In genomic region chr14:30551981-30552380, GRCm38 (mm10) we compare ENCODE assay signal across 19 mouse cellular contexts. TPM values are rescaled to one million over a fixed set of nuclear protein-coding genes. Genes with fewer than 3 reads are reported as not detected.
DNase-seq lines count a peak whose midpoint lies in the region; ATAC-seq and TF ChIP-seq lines count a peak whose summit lies in the region.
"Had no signal": no experiment of that assay in that cellular context is flagged by ENCODE, and none has a peak within 500 bp of the region (broad histone marks: within the 10 kb centered on the region; RNA-seq: fewer than 3 reads in every experiment).

No protein-coding gene starts in this region.

- peaks cover 51% of the 10 kb centered on the region for H3K4me1 ChIP-seq in forebrain, embryonic 10.5 days
- H3K4me1 ChIP-seq in forebrain, embryonic 12.5 days = peaks cover 42% of the 10 kb centered on the region
- peaks cover 21% of the 10 kb centered on the region for H3K4me1 ChIP-seq in intestine, embryonic 16.5 days (ENCODE audit: control insufficient read depth, insufficient read depth, low read length)
- peaks cover 13% of the 10 kb centered on the region; the same call in 1 of the 2 replicates for H3K4me1 ChIP-seq in intestine, postnatal 0 days (replicated peaks; ENCODE audit: control insufficient read depth, insufficient read depth, low read length)
- H3K4me1 ChIP-seq in stomach, embryonic 14.5 days (ENCODE audit: control insufficient read depth, insufficient read depth, low read length) = peaks cover 22% of the 10 kb centered on the region
- H3K4me1 ChIP-seq in stomach, postnatal 0 days (replicated peaks; ENCODE audit: control insufficient read depth, insufficient read depth) = peaks cover 2% of the 10 kb centered on the region; the same call in 1 of the 2 replicates
- H3K4me1 ChIP-seq in thymus, adult 2 months (replicated peaks; ENCODE audit: control insufficient read depth, insufficient read depth, low read length) = peaks cover 23% of the 10 kb centered on the region

- H3K27ac ChIP-seq in forebrain, embryonic 10.5 days = no peak overlapping the region
- no peak overlapping the region for H3K27ac ChIP-seq in forebrain, embryonic 12.5 days
- H3K27ac ChIP-seq in intestine, embryonic 16.5 days (ENCODE audit: low read length) = no peak overlapping the region
- no peak overlapping the region for H3K27ac ChIP-seq in intestine, postnatal 0 days (ENCODE audit: low read depth, low read length)
- no peak overlapping the region for H3K27ac ChIP-seq in stomach, embryonic 14.5 days (ENCODE audit: low read length)
- no peak overlapping the region for H3K27ac ChIP-seq in stomach, postnatal 0 days (replicated peaks)
- H3K27ac ChIP-seq in thymus, adult 2 months (ENCODE audit: control insufficient read depth, insufficient read depth, low read length) = no peak overlapping the region
- H3K27ac ChIP-seq: embryonic facial prominence, embryonic 15.5 days; gastrocnemius, adult 2 months; hindbrain, embryonic 14.5 days; neural tube, embryonic 13.5 days had no signal

- no peaks in the 10 kb centered on the region for H3K27me3 ChIP-seq in forebrain, embryonic 10.5 days (ENCODE audit: poor library complexity, severe bottlenecking)
- no peaks in the 10 kb centered on the region for H3K27me3 ChIP-seq in forebrain, embryonic 12.5 days
- no peaks in the 10 kb centered on the region for H3K27me3 ChIP-seq in intestine, embryonic 16.5 days (replicated peaks; ENCODE audit: control insufficient read depth, insufficient read depth, low read length)
- no peaks in the 10 kb centered on the region for H3K27me3 ChIP-seq in intestine, postnatal 0 days (replicated peaks; ENCODE audit: control insufficient read depth, insufficient read depth, low read length)
- H3K27me3 ChIP-seq in stomach, embryonic 14.5 days (ENCODE audit: control insufficient read depth, insufficient read depth, low read length) = no peaks in the 10 kb centered on the region
- no peaks in the 10 kb centered on the region for H3K27me3 ChIP-seq in stomach, postnatal 0 days (ENCODE audit: control insufficient read depth, insufficient read depth, low read length)
- H3K27me3 ChIP-seq in thymus, adult 2 months (ENCODE audit: control insufficient read depth, insufficient read depth, low read length) = no peaks in the 10 kb centered on the region
- H3K27me3 ChIP-seq: embryonic facial prominence, embryonic 15.5 days; neural tube, embryonic 13.5 days had no signal

- H3K9ac ChIP-seq in forebrain, embryonic 12.5 days = no peak overlapping the region
- no peak overlapping the region for H3K9ac ChIP-seq in intestine, embryonic 16.5 days (ENCODE audit: low read depth, low read length)
- H3K9ac ChIP-seq in intestine, postnatal 0 days (ENCODE audit: low read depth, low read length) = no peak overlapping the region
- H3K9ac ChIP-seq in stomach, embryonic 14.5 days (replicated peaks; ENCODE audit: low read depth, low read length) = no peak overlapping the region
- no peak overlapping the region for H3K9ac ChIP-seq in stomach, postnatal 0 days (ENCODE audit: low read length)
- H3K9ac ChIP-seq: embryonic facial prominence, embryonic 15.5 days; hindbrain, embryonic 14.5 days; neural tube, embryonic 13.5 days had no signal

- DNase-seq in forebrain, embryonic 10.5 days (ENCODE audit: extremely low spot score, low spot score) = no peak
- DNase-seq in stomach, postnatal 0 days (ENCODE audit: low spot score) = no peak
- no peak for DNase-seq in thymus, adult 2 months
- no peak for DNase-seq in Muller cell, postnatal 12 days (ENCODE audit: inconsistent ontology term)
- DNase-seq: cerebellum, adult 9-10 months; gastrocnemius, adult 2 months; kidney, adult 11 months; kidney, postnatal 14 days; left cerebral cortex, postnatal 4 days; lung, postnatal 14 days; right cerebral cortex, postnatal 25 days; thymus, postnatal 4 days had no signal

- no peak for TF ChIP-seq POLR2A in thymus, adult 2 months (IDR thresholded peaks at IDR 0.05; ENCODE audit: control insufficient read depth, extremely low read depth, insufficient read depth, low read length, poor library complexity)

- 88% methylated on average over 2 of the region's 2 CpGs for WGBS in forebrain, embryonic 10.5 days
- WGBS in forebrain, embryonic 12.5 days = 85% methylated on average over 2 of the region's 2 CpGs
- 88% methylated on average over 2 of the region's 2 CpGs for WGBS in intestine, embryonic 16.5 days
- 87% methylated on average over 2 of the region's 2 CpGs for WGBS in intestine, postnatal 0 days
- 86% methylated on average over 2 of the region's 2 CpGs for WGBS in stomach, embryonic 14.5 days
- 91% methylated on average over 2 of the region's 2 CpGs for WGBS in stomach, postnatal 0 days
- 95% methylated on average over 2 of the region's 2 CpGs for WGBS in thymus, adult 2 months

- H3K36me3 ChIP-seq in forebrain, embryonic 10.5 days (replicated peaks) = peaks cover 55% of the 10 kb centered on the region
- H3K36me3 ChIP-seq in forebrain, embryonic 12.5 days (replicated peaks) = peaks cover 30% of the 10 kb centered on the region
- no peaks in the 10 kb centered on the region for H3K36me3 ChIP-seq in intestine, embryonic 16.5 days (ENCODE audit: control insufficient read depth, insufficient read depth, low read length)
- H3K36me3 ChIP-seq in intestine, postnatal 0 days (ENCODE audit: control insufficient read depth, insufficient read depth) = peaks cover 17% of the 10 kb centered on the region; the same call in 1 of the 2 replicates
- H3K36me3 ChIP-seq in stomach, embryonic 14.5 days (ENCODE audit: control insufficient read depth, insufficient read depth, low read length) = no peaks in the 10 kb centered on the region; the same call in 1 of the 2 replicates
- H3K36me3 ChIP-seq in stomach, postnatal 0 days (ENCODE audit: control insufficient read depth, insufficient read depth, low read length) = no peaks in the 10 kb centered on the region
- no peaks in the 10 kb centered on the region for H3K36me3 ChIP-seq in thymus, adult 2 months (ENCODE audit: control insufficient read depth, insufficient read depth, low read length)

- no peak for TF ChIP-seq CTCF in intestine, postnatal 0 days (IDR thresholded peaks at IDR 0.05; ENCODE audit: low read depth)
- TF ChIP-seq CTCF in stomach, postnatal 0 days (IDR thresholded peaks at IDR 0.05; ENCODE audit: low read depth) = no peak
- TF ChIP-seq CTCF in thymus, adult 2 months (IDR thresholded peaks at IDR 0.05; ENCODE audit: borderline replicate concordance, control insufficient read depth, extremely low read depth, insufficient read depth, low read length, poor library complexity) = no peak

- H3K9me3 ChIP-seq in forebrain, embryonic 10.5 days = no peaks in the 10 kb centered on the region
- H3K9me3 ChIP-seq in forebrain, embryonic 12.5 days = no peaks in the 10 kb centered on the region
- H3K9me3 ChIP-seq in intestine, embryonic 16.5 days (ENCODE audit: control insufficient read depth, low read length) = no peaks in the 10 kb centered on the region
- H3K9me3 ChIP-seq in intestine, postnatal 0 days (ENCODE audit: control insufficient read depth) = no peaks in the 10 kb centered on the region
- no peaks in the 10 kb centered on the region for H3K9me3 ChIP-seq in stomach, embryonic 14.5 days (ENCODE audit: control insufficient read depth, low read depth, low read length)
- H3K9me3 ChIP-seq in stomach, postnatal 0 days (ENCODE audit: control insufficient read depth, low read length) = no peaks in the 10 kb centered on the region
- H3K9me3 ChIP-seq: embryonic facial prominence, embryonic 15.5 days; neural tube, embryonic 13.5 days had no signal

- peak overlapping the region; percentile 87; the same call in 1 of the 2 replicates for H3K4me3 ChIP-seq in forebrain, embryonic 10.5 days
- no peak overlapping the region for H3K4me3 ChIP-seq in forebrain, embryonic 12.5 days (replicated peaks)
- H3K4me3 ChIP-seq in intestine, embryonic 16.5 days (ENCODE audit: low read length) = no peak overlapping the region
- no peak overlapping the region for H3K4me3 ChIP-seq in intestine, postnatal 0 days (ENCODE audit: low read depth, low read length)
- H3K4me3 ChIP-seq in stomach, embryonic 14.5 days (ENCODE audit: low read depth, low read length) = no peak overlapping the region
- no peak overlapping the region for H3K4me3 ChIP-seq in stomach, postnatal 0 days (ENCODE audit: low read depth, low read length)
- H3K4me3 ChIP-seq in thymus, adult 2 months (ENCODE audit: control insufficient read depth, insufficient read depth, low read length) = no peak overlapping the region
- H3K4me3 ChIP-seq: gastrocnemius, adult 2 months had no signal

- H3K4me2 ChIP-seq in forebrain, embryonic 12.5 days = no peak overlapping the region; the same call in 1 of the 2 replicates
- peak overlapping the region; percentile 78; the same call in 1 of the 2 replicates for H3K4me2 ChIP-seq in intestine, embryonic 16.5 days (ENCODE audit: low read depth, low read length)
- no peak overlapping the region for H3K4me2 ChIP-seq in intestine, postnatal 0 days (replicated peaks; ENCODE audit: low read depth)
- H3K4me2 ChIP-seq in stomach, embryonic 14.5 days (replicated peaks; ENCODE audit: low read depth, low read length) = 0 out of 2 replicates have a peak overlapping the region, but pooled peaks have one; percentile 83
- no peak overlapping the region for H3K4me2 ChIP-seq in stomach, postnatal 0 days (replicated peaks; ENCODE audit: low read depth)

- TF ChIP-seq EP300 in stomach, postnatal 0 days (optimal IDR thresholded peaks at IDR 0.05) = no peak

- no peak for ATAC-seq in forebrain, embryonic 12.5 days (ENCODE audit: low FRiP score)
- ATAC-seq in intestine, embryonic 16.5 days = no peak
- ATAC-seq in intestine, postnatal 0 days = no peak
- ATAC-seq in stomach, embryonic 14.5 days (ENCODE audit: insufficient number of reproducible peaks, insufficient read depth, low FRiP score, low read depth) = no peak
- ATAC-seq in stomach, postnatal 0 days (ENCODE audit: low FRiP score, low TSS enrichment) = no peak

RNA-seq across cellular contexts. Expression of gene Tkt, which starts 3.8 kb away (rescaled TPM):
- 338 and 351 TPM in 2 replicates for polyA plus RNA-seq in forebrain, embryonic 10.5 days (2016; fragmentation: Nextera tagmentation; extraction: Ambion mirVana)
- polyA plus RNA-seq in forebrain, embryonic 12.5 days (2016; fragmentation: Nextera tagmentation; extraction: Ambion mirVana) = 273 and 274 TPM in 2 replicates
- 393 and 411 TPM in 2 replicates for polyA plus RNA-seq in intestine, embryonic 16.5 days (2015; fragmentation: Nextera tagmentation; extraction: Ambion mirVana)
- polyA plus RNA-seq in intestine, postnatal 0 days (2015; fragmentation: Nextera tagmentation; extraction: Ambion mirVana) = 174 and 177 TPM in 2 replicates
- 85.9 and 99.0 TPM in 2 replicates for polyA plus RNA-seq in stomach, embryonic 14.5 days (2014; fragmentation: Nextera tagmentation; extraction: Ambion mirVana)
- 200 and 202 TPM in 2 replicates for polyA plus RNA-seq in stomach, postnatal 0 days (2015; fragmentation: Nextera tagmentation; extraction: Ambion mirVana)
- polyA plus RNA-seq in thymus, adult 2 months (2012; rRNA removed) = 269 and 361 TPM in 2 replicates

Comparison
In these comparisons a context has a peak if more than half of its experiments do, and no peak if none do; other contexts are left out.
1. H3K4me2 ChIP-seq: peak in intestine, embryonic 16.5 days (single experiment) and stomach, embryonic 14.5 days (single experiment); none in forebrain, embryonic 12.5 days (single experiment), intestine, postnatal 0 days (single experiment) and stomach, postnatal 0 days (single experiment).